Mouse (Mus musculus) cerebellum, adult 2 months (tissue): ENCODE data around the gene Lrrc56. TPM values are rescaled to one million over a fixed set of nuclear protein-coding genes. Genes with fewer than 3 reads are reported as not detected.

Experiments
- DNase-seq, 2 experiments: peaks; one replicate each; pipeline ENCODE4 v3.0.0; 2021
- H3K27ac ChIP-seq: fragments of 200-500 bp; 2 replicates; pipeline ENCODE4 v1.5.1; 2012; ENCODE audit warnings: low read length, control low read depth, inconsistent platforms; ENCODE audit not compliant: insufficient read depth
- H3K27me3 ChIP-seq: fragments of 200-500 bp; 2 replicates; pipeline ENCODE4 v1.6.1; 2012; ENCODE audit warnings: inconsistent platforms, mild to moderate bottlenecking, low read length, moderate library complexity; ENCODE audit not compliant: control insufficient read depth, insufficient read depth
- H3K4me1 ChIP-seq: fragments of 200-500 bp; 2 replicates; pipeline ENCODE4 v1.6.1; 2011; ENCODE audit warnings: low read length; ENCODE audit not compliant: control insufficient read depth, insufficient read depth
- H3K4me3 ChIP-seq: fragments of 200-500 bp; replicated peaks from 2 replicates; pipeline ENCODE3; 2011; ENCODE audit warnings: mild to moderate bottlenecking, low read depth, low read length, control low read depth; ENCODE audit not compliant: insufficient read depth
- CTCF ChIP-seq: fragments of 200-500 bp; IDR thresholded peaks from 2 replicates; pipeline ENCODE4 v1.5.1; 2011; ENCODE audit warnings: low read depth, mild to moderate bottlenecking, control low read depth, low read length, moderate library complexity, borderline replicate concordance; ENCODE audit not compliant: insufficient read depth
- POLR2A ChIP-seq: fragments of 200-500 bp; IDR thresholded peaks from 2 replicates; pipeline ENCODE4 v1.6.1; 2011; ENCODE audit warnings: low read length, control low read depth, borderline replicate concordance; ENCODE audit not compliant: insufficient read depth
- WGBS: fragments of 180-500 bp; shearing (Covaris S2); methylation state at CpG from one replicate; pipeline ENCODE4 v1.1.7; 2018; 5-methylcytosine and 5-hydroxymethylcytosine counted together
- polyA plus RNA-seq: library from polyadenylated mRNA; depleted of rRNA; stranded (reverse); fragments of >200 nt; gene quantifications from 2 replicates; pipeline ENCODE4 v1.2.3, GENCODE M21; 2012

Gene Lrrc56
- polyA plus RNA-seq, 1 experiment, result 6.3 TPM

GRCm38 (mm10) chr7:141164850-141165249 lies 29.1 kb upstream of the Lrrc56 start:
- no peak overlapping the region for H3K27ac ChIP-seq
- TF ChIP-seq CTCF (no peak), POLR2A (no peak)
- peak in 1 of 2 experiments; percentile 43 for DNase-seq
- peaks cover 9% of the 10 kb centered on the region; the same call in 1 of the 2 replicates for H3K4me1 ChIP-seq
- 77% methylated on average over 6 of the region's 6 CpGs for WGBS
- no peak overlapping the region for H3K4me3 ChIP-seq
- H3K27me3 ChIP-seq, result no peaks in the 10 kb centered on the region

DNA sequence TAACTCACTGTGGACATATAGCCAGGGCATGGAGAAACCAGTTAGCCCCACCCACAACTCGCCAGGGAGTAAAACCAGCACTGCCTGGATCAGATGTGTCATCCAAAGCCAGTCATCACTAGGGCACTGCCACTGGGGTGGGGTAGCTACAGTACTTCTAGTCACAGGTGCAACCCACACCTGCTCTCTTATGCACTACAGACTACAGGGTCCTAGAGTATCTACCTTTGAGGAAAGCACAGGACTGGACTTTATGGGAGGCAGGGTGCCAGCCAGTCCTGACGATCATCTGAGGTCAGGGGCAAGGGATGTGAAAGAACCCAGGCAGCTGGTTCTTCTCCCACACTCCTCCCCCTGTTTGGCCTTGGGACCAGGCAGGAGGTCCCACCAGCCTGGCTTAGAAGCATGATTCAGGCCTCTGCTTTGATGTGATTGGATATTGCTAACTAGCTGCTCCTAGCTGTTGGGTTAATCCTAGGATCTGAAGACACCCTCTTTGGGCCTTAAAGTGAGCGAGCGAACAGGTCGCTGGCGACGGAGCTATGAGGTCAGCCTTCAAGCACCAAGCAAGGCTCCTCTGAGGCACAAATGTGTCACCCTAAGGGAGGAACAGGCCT lies 25.9 kb upstream of the Lrrc56 start:
- Histone ChIP-seq H3K4me1 (peaks cover 9% of the 10 kb centered on the region; the same call in 1 of the 2 replicates), H3K27me3 (no peaks in the 10 kb centered on the region), H3K27ac (0 out of 2 replicates have a peak overlapping the region, but pooled peaks have one; percentile 5), H3K4me3 (peak overlapping the region; percentile 30)
- TF ChIP-seq CTCF, result no peak
- no peak for TF ChIP-seq POLR2A
- DNase-seq, result peak; percentile 35 to 38
- whole genome bisulfite sequencing, result 35% methylated on average over 7 of the region's 7 CpGs

DNA sequence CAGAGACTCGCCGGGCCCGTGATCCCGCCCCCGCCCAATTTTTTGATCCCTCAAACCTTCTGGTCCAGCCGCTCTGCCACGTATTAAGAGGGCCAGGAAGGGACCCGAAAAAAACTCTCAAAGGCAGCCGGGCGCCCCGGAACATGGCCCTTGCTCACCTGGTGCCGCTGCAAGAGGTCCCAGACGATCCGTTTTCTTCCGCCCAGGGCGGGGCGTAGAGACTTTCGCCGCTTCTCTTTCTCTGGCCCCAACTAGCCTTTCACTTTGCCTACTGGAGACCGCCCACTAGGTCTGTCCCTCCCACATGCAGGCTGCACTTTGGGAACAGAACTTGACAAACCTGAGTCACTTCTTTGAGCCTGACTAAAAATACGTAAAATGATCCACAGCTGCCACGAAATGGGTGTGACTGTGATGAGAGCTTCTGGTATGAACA lies 25.4 kb upstream of the Lrrc56 start:
- H3K27me3 ChIP-seq, result no peaks in the 10 kb centered on the region
- WGBS, result 19% methylated on average over 22 of the region's 22 CpGs
- peak overlapping the region; percentile 30 for H3K4me3 ChIP-seq
- DNase-seq, result peak; percentile 36 to 45
- no peak overlapping the region for H3K27ac ChIP-seq
- TF ChIP-seq CTCF (no peak), POLR2A (no peak)
- peaks cover 13% of the 10 kb centered on the region; the same call in 1 of the 2 replicates for H3K4me1 ChIP-seq

GRCm38 (mm10) chr7:141169300-141169699 lies 24.7 kb upstream of the Lrrc56 start:
- no peak overlapping the region for H3K4me3 ChIP-seq
- H3K4me1 ChIP-seq, result peaks cover 14% of the 10 kb centered on the region; the same call in 1 of the 2 replicates
- H3K27me3 ChIP-seq, result no peaks in the 10 kb centered on the region
- H3K27ac ChIP-seq, result no peak overlapping the region
- TF ChIP-seq POLR2A (no peak), CTCF (no peak)
- 24% methylated on average over 1 of the region's 1 CpGs for WGBS
- no peak for DNase-seq

GRCm38 (mm10) chr7:141169866-141170265 lies 24.1 kb upstream of the Lrrc56 start:
- TF ChIP-seq POLR2A (no peak), CTCF (no peak)
- peaks cover 14% of the 10 kb centered on the region; the same call in 1 of the 2 replicates for H3K4me1 ChIP-seq
- H3K4me3 ChIP-seq, result no peak overlapping the region
- H3K27me3 ChIP-seq, result no peaks in the 10 kb centered on the region
- no peak for DNase-seq
- no peak overlapping the region for H3K27ac ChIP-seq

DNA sequence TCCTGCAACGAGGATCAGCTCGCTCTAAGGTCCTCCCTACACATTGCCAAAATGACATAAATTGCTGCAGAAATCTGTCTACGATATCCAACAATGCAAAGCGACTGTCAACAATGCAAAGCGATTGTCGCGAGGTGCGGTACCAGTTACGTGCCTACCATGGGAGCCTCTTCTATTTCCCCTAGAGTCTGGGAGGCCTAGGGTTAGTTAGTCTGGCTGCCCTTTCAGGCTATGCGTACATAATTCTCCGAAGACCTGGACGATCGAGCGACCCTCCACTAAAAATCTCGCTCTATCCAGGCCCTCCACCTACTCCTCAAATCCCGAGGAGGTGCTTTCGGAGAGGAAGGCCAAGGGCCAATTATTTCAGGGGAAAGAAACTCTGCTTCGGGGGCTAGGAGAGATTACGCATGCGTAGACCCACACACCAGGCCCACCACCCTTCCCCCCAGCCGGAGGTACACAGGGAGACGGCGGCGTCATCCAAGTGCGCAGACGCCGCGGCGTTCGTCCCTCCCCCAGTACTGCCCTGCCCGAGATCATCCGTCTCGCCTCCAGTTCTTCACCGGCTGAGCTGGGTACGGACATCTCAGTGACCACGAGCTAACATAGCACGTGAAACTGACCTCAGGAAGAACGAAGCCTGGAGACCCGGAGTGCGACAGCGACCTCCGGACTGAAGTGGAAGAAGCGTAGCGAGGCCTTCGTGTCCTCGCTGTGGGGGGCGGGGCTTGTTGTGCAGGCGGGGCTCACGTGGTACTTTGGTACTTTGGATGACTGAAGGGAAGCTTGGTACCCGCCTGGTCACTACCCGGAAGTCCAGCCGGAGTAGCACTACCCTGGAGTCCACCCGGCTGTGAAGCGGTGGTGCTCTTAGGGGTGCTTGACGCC lies 21.6 kb upstream of the Lrrc56 start, which contains the start of gene Rnh1:
Gene Rnh1, minus strand, starts transcription at position 742 of the 891 bp plus-strand sequence.
- peaks cover 14% of the 10 kb centered on the region; the same call in 1 of the 2 replicates for H3K4me1 ChIP-seq
- peak within 1 kb of the TSS; percentile 84 for H3K27ac ChIP-seq
- under 1% methylated on average over 55 of the region's 55 CpGs for WGBS
- H3K27me3 ChIP-seq, result no peaks in the 10 kb centered on the region
- no peak for TF ChIP-seq CTCF
- peak; percentile 98 for TF ChIP-seq POLR2A
- H3K4me3 ChIP-seq, result peak within 1 kb of the TSS; percentile 84
- DNase-seq, result peak; percentile 92 to 94

- H3K4me3 ChIP-seq, result peak overlapping the region; percentile 29
- H3K27me3 ChIP-seq, result no peaks in the 10 kb centered on the region
- WGBS, result 83% methylated on average over 5 of the region's 5 CpGs
- H3K4me1 ChIP-seq, result peaks cover 9% of the 10 kb centered on the region; the same call in 1 of the 2 replicates
- DNase-seq, result no peak
- TF ChIP-seq POLR2A (no peak), CTCF (no peak)
- H3K27ac ChIP-seq, result no peak overlapping the region
These were observed 20.6 kb upstream of the Lrrc56 start for GRCm38 (mm10) chr7:141173323-141173850.
